Mouse (Mus musculus) 3T3-L1 (cell line): Measurements from ENCODE around the gene Sez6.

Experiments
- DNase-seq: peaks from one replicate; pipeline ENCODE4 v3.0.0-alpha.2; 2015; ENCODE audit warnings: low read depth, low spot score

The Sez6 gene

GRCm38 (mm10) chr11:77947860-77948259, 17.3 kb downstream of the Sez6 start:
- no peak for DNase-seq

- DNase-seq = no peak
Measured at GRCm38 (mm10) chr11:77950125-77950685, 19.6 kb downstream of the Sez6 start.

- no peak for DNase-seq
Measured at GRCm38 (mm10) chr11:77950797-77951228, 20.2 kb downstream of the Sez6 start.

DNA sequence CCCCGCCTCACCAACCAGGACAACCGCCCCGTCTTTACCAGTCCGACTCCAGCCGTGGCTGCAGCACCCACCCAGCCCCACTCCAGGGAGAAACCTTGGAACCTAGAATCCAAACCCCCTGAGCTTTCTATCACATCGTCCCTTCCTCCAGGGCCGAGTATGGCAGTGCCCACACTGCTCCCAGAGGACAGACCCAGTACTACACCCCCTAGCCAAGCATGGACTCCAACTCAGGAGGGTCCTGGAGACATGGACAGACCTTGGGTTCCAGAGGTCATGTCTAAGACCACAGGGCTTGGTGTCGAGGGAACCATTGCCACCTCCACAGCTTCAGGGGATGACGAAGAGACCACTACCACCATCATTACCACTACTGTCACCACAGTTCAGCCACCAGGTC, 23.1 kb downstream of the Sez6 start:
- no peak for DNase-seq

DNA sequence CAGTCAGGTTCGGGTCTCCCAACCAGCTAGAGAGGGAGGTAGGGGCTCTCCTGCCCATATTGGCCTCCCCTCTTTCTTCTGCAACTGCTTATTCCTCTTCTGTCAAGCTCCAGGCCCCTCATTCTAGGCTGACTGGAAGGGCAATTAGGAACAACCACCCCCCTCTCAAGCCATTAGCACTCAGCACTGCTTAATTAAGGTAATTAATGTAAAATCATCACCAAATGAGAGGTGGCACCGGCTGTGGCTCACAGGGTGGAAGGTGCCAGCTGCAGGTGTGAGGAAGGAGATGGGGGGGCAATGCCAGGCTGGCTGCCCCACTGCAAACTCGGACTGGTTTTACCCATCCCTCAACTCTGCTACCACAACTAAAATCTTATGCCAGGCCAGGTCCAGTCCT, 25.8 kb downstream of the Sez6 start:
- DNase-seq = no peak

GRCm38 (mm10) chr11:77958268-77958667, 27.7 kb downstream of the Sez6 start:
- DNase-seq = no peak

DNA sequence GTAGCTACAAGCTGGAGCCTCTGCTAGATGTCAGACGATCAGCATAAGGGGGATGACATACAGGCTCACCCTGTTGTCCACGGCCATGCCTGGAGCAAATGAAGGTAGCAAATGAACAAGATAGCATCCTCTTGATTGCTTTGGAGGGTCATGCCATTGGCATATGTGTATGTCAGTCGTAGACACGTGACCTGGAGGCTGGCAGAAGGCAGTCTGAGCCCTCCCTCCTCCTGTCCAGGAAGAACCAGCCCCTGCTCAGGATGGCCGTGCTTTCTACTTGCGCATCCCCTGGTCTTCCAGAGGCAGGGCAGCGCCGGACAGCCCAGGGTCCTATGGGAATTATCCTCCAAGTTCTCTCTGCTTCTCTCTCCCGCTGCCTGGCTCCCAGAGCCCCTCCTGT, 28.3 kb downstream of the Sez6 start:
- DNase-seq = no peak

DNA sequence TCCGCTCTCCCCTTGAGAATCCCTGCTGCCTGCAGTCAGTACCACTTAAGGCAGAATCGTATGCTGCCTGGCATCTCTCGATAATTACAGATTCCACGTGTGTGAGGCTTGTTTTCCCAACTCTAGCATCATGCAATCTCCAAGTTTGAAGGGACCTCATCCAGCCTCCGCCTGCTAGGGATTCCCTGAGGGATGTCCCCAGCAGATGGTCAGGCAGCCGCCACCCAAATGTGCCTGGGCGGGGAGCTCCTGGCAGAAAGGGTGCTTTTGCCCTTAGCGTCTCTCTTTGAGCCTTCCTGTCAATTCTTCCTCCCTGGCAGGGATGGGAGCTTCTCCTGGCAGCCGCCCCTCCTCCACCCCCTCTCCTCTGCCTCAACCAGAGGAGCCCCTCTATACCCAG, 29.6 kb downstream of the Sez6 start:
- no peak for DNase-seq

DNA sequence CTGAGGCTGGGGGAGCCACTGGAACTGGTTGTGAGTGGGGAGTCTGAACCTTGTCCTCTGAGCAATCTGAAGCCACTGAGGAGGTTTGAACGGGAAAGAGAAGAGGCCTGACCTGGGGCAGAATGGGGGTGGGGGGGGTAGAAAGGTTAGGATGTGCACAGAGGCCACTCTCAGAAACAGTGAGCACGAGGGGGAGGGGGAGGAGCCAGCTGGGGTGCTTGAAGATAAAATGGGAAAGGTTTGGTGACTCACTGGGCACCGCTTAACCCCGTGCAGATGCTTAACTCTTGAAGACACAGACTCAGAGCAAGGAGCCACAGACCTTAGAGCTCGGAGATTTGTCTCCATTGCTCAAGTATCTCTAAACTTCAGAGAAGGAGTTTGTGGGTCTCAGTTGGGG, 30.3 kb downstream of the Sez6 start:
- DNase-seq = peak; percentile 37

GRCm38 (mm10) chr11:77962946-77963345, 32.3 kb downstream of the Sez6 start:
- no peak for DNase-seq

DNA sequence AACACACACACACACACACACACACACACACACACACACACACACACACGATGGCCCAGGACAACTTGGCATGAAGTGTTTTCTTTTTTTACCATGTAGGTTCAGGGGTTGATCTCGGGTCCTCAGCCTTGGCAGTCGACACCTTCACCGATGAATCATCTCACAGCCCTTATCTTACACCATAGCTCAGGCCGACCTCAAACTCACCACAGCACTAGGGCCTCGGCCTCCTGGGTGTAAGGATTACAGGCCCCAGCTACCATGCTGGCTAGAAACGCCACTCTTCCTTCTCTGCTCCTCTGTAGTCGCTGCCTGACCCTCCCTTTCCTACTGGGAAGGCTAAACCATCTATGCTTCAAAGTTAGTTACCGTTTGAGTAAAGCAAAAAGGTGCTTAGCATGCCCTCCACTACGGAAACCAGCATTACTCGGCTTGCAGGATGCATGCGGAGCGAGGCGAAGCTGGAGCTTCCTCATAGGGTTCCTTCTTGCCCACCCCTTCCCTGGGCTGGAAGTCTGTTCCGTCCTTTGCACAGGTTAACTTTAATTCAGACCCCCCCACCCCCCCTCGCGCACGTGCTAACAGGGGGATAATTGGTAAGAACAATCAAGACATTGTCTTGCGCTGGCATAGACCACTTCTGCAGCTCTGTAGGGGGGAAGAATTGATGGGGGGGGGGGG, 34.0 kb downstream of the Sez6 start:
- peak; percentile 77 for DNase-seq

DNA sequence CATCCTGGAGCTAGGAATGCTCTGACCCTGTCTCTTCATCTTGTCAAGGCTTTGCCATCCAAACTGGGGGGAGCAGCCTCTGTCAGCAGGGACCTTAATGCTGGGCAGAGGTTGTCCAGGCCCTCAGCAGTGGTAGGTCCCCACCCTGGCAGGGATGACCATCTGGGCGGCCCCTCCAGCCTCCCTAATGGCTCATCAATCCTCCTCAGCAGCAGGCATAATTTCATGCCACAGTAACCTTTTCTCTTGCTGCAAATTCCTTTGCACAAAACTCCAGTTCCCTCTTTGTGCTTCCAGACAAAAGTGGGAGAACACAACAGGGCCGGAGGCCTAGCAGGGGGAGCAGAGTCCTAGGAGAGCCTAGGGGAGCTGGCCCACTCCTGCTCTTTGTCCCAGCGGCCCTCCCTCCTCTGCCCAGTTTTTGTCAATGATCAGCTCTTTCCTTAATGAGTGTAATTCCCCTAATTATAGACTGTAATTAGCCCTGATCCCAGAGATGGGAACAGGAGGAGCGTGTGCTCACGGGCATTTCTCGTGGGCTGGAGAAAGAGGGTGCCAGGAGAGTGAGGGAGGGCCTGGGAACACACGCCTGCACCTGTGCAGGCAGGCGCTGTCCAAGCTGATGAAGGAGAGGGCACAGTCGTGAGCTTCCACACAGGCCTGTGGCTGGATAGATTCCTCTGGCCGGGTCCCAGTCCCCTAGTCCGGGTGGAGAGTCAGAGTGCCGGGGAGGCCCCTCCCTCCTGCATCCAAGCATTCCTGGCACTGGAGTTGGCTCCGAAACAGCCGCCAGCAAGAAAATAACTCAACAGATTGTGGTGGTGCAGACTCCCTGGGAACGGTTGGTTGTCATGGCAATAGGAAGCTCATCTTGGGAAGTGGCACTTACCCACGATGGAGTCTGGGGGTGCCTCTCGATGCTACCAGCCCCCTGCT, 34.8 kb downstream of the Sez6 start:
- peak; percentile 31 for DNase-seq

DNA sequence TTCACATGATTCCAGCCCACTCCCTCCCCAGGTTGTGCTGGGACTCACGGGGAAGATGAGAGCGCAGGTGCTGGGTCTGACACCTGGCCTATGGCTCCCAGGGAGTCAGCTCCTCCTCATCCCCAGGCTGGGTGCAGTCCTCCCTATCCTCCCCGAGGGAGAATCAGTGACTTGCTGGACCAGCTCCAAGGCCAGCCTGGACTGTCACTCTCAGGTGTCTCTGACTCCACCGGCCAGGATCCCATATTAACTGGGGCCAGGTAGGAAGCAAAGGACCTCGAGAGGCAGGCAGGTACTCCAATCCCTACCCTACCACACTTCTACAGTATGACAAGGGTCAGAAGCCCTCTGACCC, 35.4 kb downstream of the Sez6 start:
- no peak for DNase-seq

DNA sequence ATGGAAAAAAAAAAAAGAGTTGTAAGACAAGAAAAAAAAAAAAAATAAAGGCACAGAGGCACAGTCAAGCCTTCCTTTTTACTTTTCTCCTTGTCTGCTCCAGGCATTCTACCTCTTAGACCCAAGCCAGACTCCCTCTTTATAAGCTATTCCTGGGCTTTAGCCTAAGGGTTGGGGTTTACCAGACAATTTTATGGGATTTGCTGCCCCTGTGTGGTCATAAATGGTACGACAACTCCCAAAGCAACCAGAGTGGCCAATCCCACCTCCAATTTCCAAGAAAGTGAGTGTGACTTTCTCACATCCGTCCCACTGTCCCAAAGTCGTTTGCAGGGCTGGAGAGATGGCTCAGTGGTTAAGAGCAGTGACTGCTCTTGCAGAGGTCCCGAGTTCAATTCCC, 36.5 kb downstream of the Sez6 start:
- DNase-seq = peak; percentile 87

GRCm38 (mm10) chr11:77968786-77969185, 38.2 kb downstream of the Sez6 start:
- DNase-seq = no peak

DNA sequence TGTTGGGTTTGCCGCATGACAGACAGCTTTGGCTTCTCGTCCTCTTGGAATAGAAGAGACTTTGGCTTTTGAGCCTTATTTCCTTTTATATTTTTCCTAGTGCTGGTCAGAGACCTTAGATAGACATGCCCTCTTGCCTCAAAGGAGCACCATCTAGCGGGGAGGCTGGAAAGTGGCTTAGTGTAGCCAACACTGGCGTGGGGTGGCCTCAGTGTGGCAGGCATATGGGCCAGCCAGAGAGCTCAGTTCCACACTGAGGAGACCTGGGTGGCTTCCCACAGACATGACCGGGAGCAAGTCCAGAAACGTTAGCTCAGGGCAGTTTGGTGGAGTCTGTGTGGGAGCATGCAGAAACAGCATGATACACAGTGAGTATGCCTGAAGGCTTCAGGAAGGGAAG, 40.1 kb downstream of the Sez6 start:
- DNase-seq = no peak

DNA sequence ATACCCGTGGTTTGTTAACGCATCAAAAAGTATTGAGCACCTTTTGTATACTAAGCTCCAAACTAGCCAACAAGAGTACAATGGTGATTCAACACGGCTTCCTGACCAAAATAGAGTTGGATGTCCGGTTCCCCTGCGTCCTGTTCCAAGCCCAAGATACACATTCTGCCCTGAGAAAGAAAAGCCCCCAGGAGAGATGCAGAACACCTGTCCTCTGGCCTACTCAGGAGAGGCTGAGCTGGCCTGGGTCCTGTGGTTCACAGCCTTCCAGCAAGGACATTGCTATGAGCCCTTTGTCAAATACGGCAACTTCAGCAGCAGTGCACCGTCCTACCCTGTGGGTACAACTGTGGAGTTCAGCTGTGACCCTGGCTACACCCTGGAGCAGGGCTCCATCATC, 42.9 kb downstream of the Sez6 start:
- DNase-seq = no peak

DNA sequence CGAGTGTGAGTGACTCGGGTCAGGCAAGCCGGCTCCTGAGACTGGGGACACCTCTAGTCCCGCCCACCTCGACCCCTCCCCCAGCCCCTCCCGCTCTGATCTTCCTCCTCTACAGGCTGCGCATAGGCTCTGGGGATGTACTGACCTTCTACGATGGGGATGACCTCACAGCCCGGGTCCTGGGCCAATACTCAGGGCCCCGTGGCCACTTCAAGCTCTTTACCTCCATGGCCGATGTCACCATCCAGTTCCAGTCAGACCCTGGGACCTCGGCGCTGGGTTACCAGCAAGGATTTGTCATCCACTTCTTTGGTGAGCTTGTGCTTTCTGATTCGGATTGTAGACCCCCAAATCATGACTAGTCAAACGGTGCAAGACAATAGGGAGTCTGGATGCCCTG, 43.7 kb downstream of the Sez6 start:
- DNase-seq = no peak

- DNase-seq = no peak
Measured at GRCm38 (mm10) chr11:77975873-77976272, 45.3 kb downstream of the Sez6 start.

DNA sequence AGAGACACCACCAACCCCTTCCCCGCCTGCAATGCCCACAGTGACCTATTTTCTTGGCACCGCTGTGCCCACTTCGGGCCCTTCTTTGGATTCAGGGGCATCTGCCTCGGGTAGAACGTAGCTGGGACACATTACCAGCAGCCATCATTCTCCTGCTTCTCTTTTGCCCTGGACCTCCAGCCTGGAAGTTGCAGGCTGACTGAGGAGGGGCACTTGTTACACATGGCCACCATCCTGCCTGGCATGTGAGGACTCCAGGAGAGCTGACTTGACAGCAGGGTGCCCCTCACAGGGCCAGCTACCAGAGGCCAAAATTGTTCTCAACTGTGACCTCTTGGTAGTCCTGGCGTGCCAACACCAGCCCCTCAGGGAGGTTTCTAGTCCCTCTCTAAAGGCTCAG, 47.6 kb downstream of the Sez6 start:
- DNase-seq = no peak

- no peak for DNase-seq
Measured at GRCm38 (mm10) chr11:77979221-77979809, 48.7 kb downstream of the Sez6 start.
